27 mouse cellular contexts compared by ENCODE assay signal in genomic region chr14:17983839-17984238, GRCm38 (mm10).
DNase-seq lines count a peak whose midpoint lies in the region; ATAC-seq and TF ChIP-seq lines count a peak whose summit lies in the region.
"Had no signal": no experiment of that assay in that cellular context is flagged by ENCODE, and none has a peak within 500 bp of the region (broad histone marks: within the 10 kb centered on the region; RNA-seq: fewer than 3 reads in every experiment).

No protein-coding gene starts in this region.

- no peak for TF ChIP-seq CTCF in midbrain, postnatal 0 days (IDR thresholded peaks at IDR 0.05)
- no peak for TF ChIP-seq CTCF in brain, embryonic 14.5 days (IDR thresholded peaks at IDR 0.05; ENCODE audit: borderline replicate concordance, extremely low read depth, insufficient read depth, insufficient read length)

- no peak overlapping the region for H3K9ac ChIP-seq in midbrain, embryonic 11.5 days (ENCODE audit: low read length)
- no peak overlapping the region for H3K9ac ChIP-seq in midbrain, postnatal 0 days (replicated peaks; ENCODE audit: low read length, poor library complexity, severe bottlenecking)
- H3K9ac ChIP-seq: embryonic facial prominence, embryonic 13.5 days; forebrain, embryonic 13.5 days; heart, embryonic 13.5 days; hindbrain, embryonic 14.5 days had no signal

- no peaks in the 10 kb centered on the region for H3K4me1 ChIP-seq in midbrain, embryonic 11.5 days (ENCODE audit: control insufficient read depth, insufficient read depth, low read length)
- H3K4me1 ChIP-seq in midbrain, postnatal 0 days (ENCODE audit: insufficient read depth, low read length): no peaks in the 10 kb centered on the region
- H3K4me1 ChIP-seq: embryonic facial prominence, embryonic 13.5 days; forebrain, embryonic 10.5 days; forebrain, embryonic 13.5 days; heart, embryonic 10.5 days; heart, embryonic 13.5 days had no signal

- H3K27me3 ChIP-seq in midbrain, embryonic 11.5 days (ENCODE audit: control insufficient read depth, insufficient read depth, low read length): no peaks in the 10 kb centered on the region
- H3K27me3 ChIP-seq in midbrain, postnatal 0 days (ENCODE audit: insufficient read depth, low read length): no peaks in the 10 kb centered on the region
- H3K27me3 ChIP-seq: embryonic facial prominence, embryonic 13.5 days; forebrain, embryonic 13.5 days; heart, embryonic 13.5 days had no signal

- WGBS in midbrain, embryonic 11.5 days: 71% methylated on average over 6 of the region's 6 CpGs
- 59% methylated on average over 6 of the region's 6 CpGs for WGBS in midbrain, postnatal 0 days

- no peak overlapping the region for H3K4me3 ChIP-seq in midbrain, embryonic 11.5 days (ENCODE audit: low read depth, low read length)
- no peak overlapping the region for H3K4me3 ChIP-seq in midbrain, postnatal 0 days (ENCODE audit: low read depth, low read length)
- H3K4me3 ChIP-seq: embryonic facial prominence, embryonic 13.5 days; forebrain, embryonic 10.5 days; forebrain, embryonic 13.5 days; heart, adult 2 months; heart, embryonic 10.5 days; heart, embryonic 13.5 days had no signal

- TF ChIP-seq POLR2A in brain, embryonic 14.5 days (IDR thresholded peaks at IDR 0.05; ENCODE audit: borderline replicate concordance, extremely low read depth, insufficient read depth, insufficient read length, poor library complexity, severe bottlenecking): no peak

- H3K27ac ChIP-seq in midbrain, embryonic 11.5 days (ENCODE audit: low read depth, low read length): no peak overlapping the region
- H3K27ac ChIP-seq in midbrain, postnatal 0 days (ENCODE audit: low read depth, low read length): no peak overlapping the region
- H3K27ac ChIP-seq: embryonic facial prominence, embryonic 13.5 days; forebrain, embryonic 10.5 days; forebrain, embryonic 13.5 days; heart, adult 2 months; heart, embryonic 10.5 days; heart, embryonic 13.5 days; hindbrain, embryonic 14.5 days; hindbrain, postnatal 0 days had no signal

- H3K4me2 ChIP-seq in midbrain, embryonic 11.5 days: no peak overlapping the region
- H3K4me2 ChIP-seq in midbrain, postnatal 0 days (ENCODE audit: low read depth, low read length, poor library complexity, severe bottlenecking): no peak overlapping the region
- H3K4me2 ChIP-seq: embryonic facial prominence, embryonic 13.5 days; forebrain, embryonic 13.5 days; heart, embryonic 13.5 days; hindbrain, embryonic 14.5 days had no signal

- intact Hi-C loops in left cerebral cortex, postnatal 4 days (cut with DNase I): no loop called here
- intact Hi-C loops in left cerebral cortex, postnatal 36 days (cut with DNase I): no loop called here

- DNase-seq in embryo, embryonic 11 days: peak; percentile 7
- DNase-seq in embryo, embryonic 9.5 days (ENCODE audit: extremely low spot score): no peak
- no peak for DNase-seq in midbrain, embryonic 11.5 days (ENCODE audit: low spot score, missing footprints)
- DNase-seq in midbrain, postnatal 0 days (ENCODE audit: low spot score): no peak
- peak; percentile 10 for DNase-seq in brain, embryonic 14.5 days (ENCODE audit: low read depth)
- DNase-seq in retina, postnatal 1 day: peak; percentile 48
- no peak for DNase-seq in left cerebral cortex, postnatal 4 days
- DNase-seq in left cerebral cortex, postnatal 36 days (ENCODE audit: low spot score in 2 of 2): no peak
- DNase-seq: adrenal gland, postnatal 14 days; cerebellum, adult 11-12 months; cerebellum, adult 8-10 months; cerebellum, postnatal 10 days; cerebellum, postnatal 36 days; gastrocnemius, postnatal 10 days; gastrocnemius, postnatal 36 days; heart, adult 2 months; heart, postnatal 14 days; heart, postnatal 4 days had no signal

- ATAC-seq in midbrain, embryonic 11.5 days (ENCODE audit: low FRiP score): peak; percentile 61
- no peak for ATAC-seq in midbrain, postnatal 0 days (ENCODE audit: low FRiP score)
- ATAC-seq: forebrain, embryonic 13.5 days; forebrain, embryonic 16.5 days; hindbrain, postnatal 0 days had no signal

- no peaks in the 10 kb centered on the region for H3K36me3 ChIP-seq in midbrain, embryonic 11.5 days (ENCODE audit: control insufficient read depth, insufficient read depth, low read length)
- H3K36me3 ChIP-seq in midbrain, postnatal 0 days (ENCODE audit: insufficient read depth, low read length): no peaks in the 10 kb centered on the region
- H3K36me3 ChIP-seq: embryonic facial prominence, embryonic 13.5 days; forebrain, embryonic 10.5 days; heart, embryonic 10.5 days; heart, embryonic 13.5 days had no signal

- no peaks in the 10 kb centered on the region for H3K9me3 ChIP-seq in midbrain, embryonic 11.5 days (ENCODE audit: control insufficient read depth, low read length)
- no peaks in the 10 kb centered on the region for H3K9me3 ChIP-seq in midbrain, postnatal 0 days (ENCODE audit: low read length)
- H3K9me3 ChIP-seq: embryonic facial prominence, embryonic 13.5 days; forebrain, embryonic 10.5 days; forebrain, embryonic 13.5 days; G1E; heart, embryonic 10.5 days; heart, embryonic 13.5 days had no signal

Comparison
In these comparisons a context has a peak if more than half of its experiments do, and no peak if none do; other contexts are left out.
1. DNase-seq: peak in embryo, embryonic 11 days (single experiment), brain, embryonic 14.5 days (single experiment) and retina, postnatal 1 day (single experiment); none in embryo, embryonic 9.5 days (single experiment), midbrain, embryonic 11.5 days (single experiment), midbrain, postnatal 0 days (single experiment), left cerebral cortex, postnatal 4 days (single experiment) and left cerebral cortex, postnatal 36 days (0 of 2).